Mouse (Mus musculus) activated CD4-positive, CD25-positive, alpha-beta regulatory T cell (primary cell): Measurements from ENCODE around the gene Ndrg4. TPM values are rescaled to one million over a fixed set of nuclear protein-coding genes. Genes with fewer than 3 reads are reported as not detected.

Experiments
- polyA plus RNA-seq, 2 experiments: library from polyadenylated mRNA; unstranded; fragments of 100-300 nt; shearing (Covaris generic); gene quantifications; one replicate each; pipeline ENCODE4 v1.2.1; 2017

The Ndrg4 gene
- 1 to 10 TPM in 1 of 2 experiments, under 1 TPM in 1; 0.90 to 1.4 TPM for polyA plus RNA-seq

GRCm38 (mm10) chr8:95676631-95677030, at the start of gene Ndrg4:
Gene Ndrg4 (plus strand): TSS chr8:95676980.

DNA sequence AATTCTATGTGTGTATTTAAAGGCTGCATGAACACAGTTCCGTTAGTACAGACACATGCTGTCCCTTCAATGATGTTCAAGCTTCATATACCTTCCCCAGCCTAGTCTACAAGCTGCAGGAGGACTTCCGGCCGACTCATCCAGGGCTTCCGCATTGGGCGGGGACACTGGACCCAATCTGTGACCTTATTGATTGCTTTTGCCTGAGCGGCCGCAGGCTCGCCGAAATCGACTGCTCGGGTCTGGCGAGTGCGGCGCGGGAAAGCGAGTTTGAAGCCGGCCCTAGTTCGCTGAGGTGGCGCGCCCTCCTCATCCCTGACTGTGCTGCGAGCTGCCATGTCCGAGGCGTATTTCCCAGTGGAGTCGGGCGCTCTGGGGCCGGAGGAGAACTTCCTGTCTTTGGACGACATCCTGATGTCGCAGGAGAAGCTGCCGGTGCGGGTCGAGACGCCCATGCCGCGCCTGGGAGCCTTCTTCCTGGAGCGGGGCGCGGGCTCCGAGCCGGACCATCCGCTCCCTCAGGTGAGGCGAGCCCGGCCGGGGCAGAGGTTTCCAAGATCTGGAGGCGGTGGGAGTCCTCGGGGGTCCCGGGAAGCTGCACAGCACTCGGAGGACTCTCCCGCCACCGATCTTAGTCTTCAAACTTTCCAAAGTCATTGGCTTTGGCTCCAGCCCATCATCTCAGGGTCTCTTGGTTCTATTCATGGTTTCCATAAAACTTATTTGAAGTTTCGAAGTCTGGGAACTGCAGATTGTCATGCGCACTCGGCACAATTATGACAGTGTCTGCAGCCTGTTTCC, 43.3 kb upstream of the Ndrg4 start, which contains the start of gene Gins3:
Gene Gins3, plus strand, starts transcription at position 192 of the 801 bp plus-strand sequence.

DNA sequence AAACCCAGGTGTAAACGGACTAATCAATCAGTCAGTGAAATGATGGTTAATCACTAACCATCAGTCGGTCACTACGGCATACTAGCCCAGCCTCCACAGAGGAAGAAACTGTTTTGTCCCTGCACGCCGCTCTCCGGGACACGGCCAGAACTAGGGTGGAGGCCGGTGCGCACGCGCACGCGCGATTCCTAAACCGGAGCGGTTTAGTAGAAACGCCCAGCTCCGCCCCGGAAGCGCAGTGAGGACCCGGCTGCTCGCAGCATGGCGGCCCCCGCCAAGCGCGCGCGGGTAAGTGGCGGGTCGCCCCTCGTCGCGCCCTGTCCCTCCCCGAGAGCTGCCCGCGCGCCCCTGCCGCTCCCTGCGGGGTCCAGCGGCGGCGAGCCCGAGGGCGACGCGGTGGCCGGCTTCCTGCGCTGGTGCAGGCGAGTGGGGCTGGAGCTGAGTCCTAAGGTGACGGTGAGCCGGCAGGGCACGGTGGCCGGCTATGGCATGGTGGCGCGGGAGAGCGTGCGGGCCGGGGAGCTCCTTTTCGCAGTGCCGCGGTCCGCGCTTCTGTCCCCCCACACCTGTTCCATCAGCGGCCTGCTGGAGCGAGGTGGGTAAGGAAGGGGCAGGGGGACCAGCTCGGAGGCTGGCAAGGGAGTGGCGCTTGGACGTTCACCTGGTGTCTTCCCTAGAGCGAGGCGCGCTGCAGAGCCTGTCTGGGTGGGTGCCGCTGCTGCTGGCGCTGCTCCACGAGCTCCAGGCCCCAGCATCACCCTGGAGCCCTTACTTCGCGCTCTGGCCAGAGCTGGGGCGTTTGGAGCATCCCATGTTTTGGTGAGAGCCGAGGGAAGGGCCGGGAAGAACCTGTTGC, 39.1 kb downstream of the Ndrg4 start, which contains the start of gene Setd6:
Gene Setd6, plus strand, starts transcription at position 206 of the 856 bp plus-strand sequence.

Other genes with a start within 250 kb of the Ndrg4 start
- gene Cfap20, start 242.1 kb upstream of the Ndrg4 start, polyA plus RNA-seq = 10 to 100 TPM; 42.5 to 52.7 TPM
- 10 to 100 TPM; 30.7 to 46.6 TPM for gene Csnk2a2, start 186.9 kb upstream of the Ndrg4 start, polyA plus RNA-seq
- gene Ccdc113, start 142.9 kb upstream of the Ndrg4 start, polyA plus RNA-seq = not detected
- not detected for gene Prss54, start 100.6 kb upstream of the Ndrg4 start, polyA plus RNA-seq
- 1 to 10 TPM; 8.2 to 8.4 TPM for gene Gins3, start 43.5 kb upstream of the Ndrg4 start, polyA plus RNA-seq
- gene Setd6, start 38.9 kb downstream of the Ndrg4 start, polyA plus RNA-seq = 10 to 100 TPM; 42.9 to 52.7 TPM
- gene Cnot1, start 130.5 kb downstream of the Ndrg4 start, polyA plus RNA-seq = 10 to 100 TPM; 76.7 to 89.9 TPM
- 100 to 1,000 TPM; 171 to 181 TPM for gene Sap18b, start 148.4 kb downstream of the Ndrg4 start, polyA plus RNA-seq
- 10 to 100 TPM in 1 of 2 experiments, 1 to 10 TPM in 1; 9.8 to 15.1 TPM for gene Slc38a7, start 176.6 kb downstream of the Ndrg4 start, polyA plus RNA-seq
- 100 to 1,000 TPM; 123 to 155 TPM for gene Got2, start 211.6 kb downstream of the Ndrg4 start, polyA plus RNA-seq